Mouse (Mus musculus): ENCODE measurements around the gene Tmprss3.

GRCm38 (mm10) chr17:31152966-31153499, 45.7 kb downstream of the Tmprss3 start:
- TF ChIP-seq POLR2A (IDR thresholded peaks at IDR 0.05; ENCODE audit: extremely low read depth, insufficient read depth, low read length) (no peak), CTCF (IDR thresholded peaks at IDR 0.05; ENCODE audit: extremely low read depth, insufficient read depth, low read length) (no peak)

Measured in cortical plate, adult 2 months (tissue).